Mouse (Mus musculus) neural tube, embryonic 10.5 days (tissue): ENCODE results near the gene Sorl1.
A peak's percentile ranks its signal among the peaks of the same experiment; 100 is the strongest.

Source experiments
- DNase-seq: peaks from one replicate; pipeline ENCODE4 v3.0.0-alpha.2; 2017; ENCODE audit warnings: low spot score; ENCODE audit errors: extremely low spot score

Gene Sorl1

GRCm38 (mm10) chr9:42123713-42124576, at the start of gene Sorl1:
Sorl1 (minus strand) TSS chr9:42124297.
- DNase-seq = peak; percentile 80

GRCm38 (mm10) chr9:42173781-42174180, 49.7 kb upstream of the Sorl1 start:
- no peak for DNase-seq

GRCm38 (mm10) chr9:42169491-42169890, 45.4 kb upstream of the Sorl1 start:
- no peak for DNase-seq

- DNase-seq = no peak
Observed at GRCm38 (mm10) chr9:42169025-42169424, 44.9 kb upstream of the Sorl1 start.

- no peak for DNase-seq
Observed at GRCm38 (mm10) chr9:42164930-42165329, 40.8 kb upstream of the Sorl1 start.

- DNase-seq = no peak
Observed at GRCm38 (mm10) chr9:42163011-42163410, 38.9 kb upstream of the Sorl1 start.

- no peak for DNase-seq
Observed at GRCm38 (mm10) chr9:42159376-42159775, 35.3 kb upstream of the Sorl1 start.

- no peak for DNase-seq
Observed at GRCm38 (mm10) chr9:42158652-42159051, 34.6 kb upstream of the Sorl1 start.

GRCm38 (mm10) chr9:42157981-42158380, 33.9 kb upstream of the Sorl1 start:
- DNase-seq = no peak

GRCm38 (mm10) chr9:42156566-42156965, 32.5 kb upstream of the Sorl1 start:
- no peak for DNase-seq

GRCm38 (mm10) chr9:42154682-42155081, 30.6 kb upstream of the Sorl1 start:
- DNase-seq = no peak

GRCm38 (mm10) chr9:42148816-42149215, 24.7 kb upstream of the Sorl1 start:
- no peak for DNase-seq

GRCm38 (mm10) chr9:42148036-42148435, 23.9 kb upstream of the Sorl1 start:
- DNase-seq = no peak

GRCm38 (mm10) chr9:42146463-42146862, 22.4 kb upstream of the Sorl1 start:
- DNase-seq = no peak

GRCm38 (mm10) chr9:42141549-42142210, 17.6 kb upstream of the Sorl1 start:
- DNase-seq = no peak

- DNase-seq = no peak
Observed at GRCm38 (mm10) chr9:42138248-42138858, 14.3 kb upstream of the Sorl1 start.

- DNase-seq = no peak
Observed at GRCm38 (mm10) chr9:42137578-42137977, 13.5 kb upstream of the Sorl1 start.

- DNase-seq = no peak
Observed at GRCm38 (mm10) chr9:42130793-42131760, 7.0 kb upstream of the Sorl1 start.

- no peak for DNase-seq
Observed at GRCm38 (mm10) chr9:42127983-42128382, 3.9 kb upstream of the Sorl1 start.

- no peak for DNase-seq
Observed at GRCm38 (mm10) chr9:42125262-42125982, 1.3 kb upstream of the Sorl1 start.
